Mouse (Mus musculus) intestine, embryonic 15.5 days (tissue): ENCODE results near the gene Rgs14. TPM values are rescaled to one million over a fixed set of nuclear protein-coding genes. Genes with fewer than 3 reads are reported as not detected.

ENCODE experiments used
- ATAC-seq: fragments of 200-750 bp; cut with Nextera tagmentation; 2 replicates; pipeline ENCODE4 v1.8.0; 2017; ENCODE audit warnings: moderate TSS enrichment, moderate library complexity
- H3K27ac ChIP-seq: fragments of 300-500 bp; sonication (generic); 2 replicates; pipeline ENCODE4 v1.5.1; 2015; ENCODE audit warnings: mild to moderate bottlenecking, inconsistent platforms
- H3K27me3 ChIP-seq: fragments of 300-500 bp; sonication (generic); replicated peaks from 2 replicates; pipeline ENCODE4 v1.6.1; 2015; ENCODE audit warnings: inconsistent platforms
- H3K36me3 ChIP-seq: fragments of 300-500 bp; sonication (generic); 2 replicates; pipeline ENCODE4 v1.6.1; 2015; ENCODE audit warnings: inconsistent platforms
- H3K4me1 ChIP-seq: fragments of 300-500 bp; sonication (generic); replicated peaks from 2 replicates; pipeline ENCODE4 v1.6.1; 2015; ENCODE audit warnings: inconsistent platforms
- H3K4me2 ChIP-seq: fragments of 300-500 bp; sonication (generic); replicated peaks from 2 replicates; pipeline ENCODE4 v1.6.1; 2015; ENCODE audit warnings: mild to moderate bottlenecking, inconsistent platforms
- H3K4me3 ChIP-seq: fragments of 300-500 bp; sonication (generic); replicated peaks from 2 replicates; pipeline ENCODE4 v1.5.1; 2015; ENCODE audit warnings: inconsistent platforms
- H3K9ac ChIP-seq: fragments of 300-500 bp; sonication (generic); 2 replicates; pipeline ENCODE4 v1.6.1; 2015; ENCODE audit warnings: inconsistent platforms
- H3K9me3 ChIP-seq: fragments of 300-500 bp; sonication (generic); 2 replicates; pipeline ENCODE4 v1.6.1; 2016; ENCODE audit warnings: inconsistent platforms
- WGBS: fragments of 180-500 bp; shearing (Covaris S2); methylation state at CpG from one replicate; pipeline ENCODE4 v1.1.7; 2015; 5-methylcytosine and 5-hydroxymethylcytosine counted together
- polyA plus RNA-seq: library from polyadenylated mRNA; unstranded; fragments of >200 nt; fragmentation: Nextera tagmentation; extraction: Ambion mirVana; gene quantifications from 2 replicates; pipeline ENCODE4 v1.2.1, GENCODE M21; 2015

Rgs14 gene
- polyA plus RNA-seq, 1 experiment from 2014 or later = 0.85 TPM

GRCm38 (mm10) chr13:55362453-55363060 is 7.0 kb upstream of the Rgs14 start, which contains the start of gene Lman2:
TSS of gene Lman2 (minus strand) at chr13:55362783.
- peak within 1 kb of the TSS; percentile 71 for H3K4me2 ChIP-seq
- H3K27ac ChIP-seq = peak within 1 kb of the TSS; percentile 96
- no peaks in the 10 kb centered on the region for H3K9me3 ChIP-seq
- WGBS = under 1% methylated on average over 35 of the region's 35 CpGs
- peaks cover 9% of the 10 kb centered on the region for H3K4me1 ChIP-seq
- no peaks in the 10 kb centered on the region for H3K27me3 ChIP-seq
- H3K4me3 ChIP-seq = peak within 1 kb of the TSS; percentile 96
- H3K9ac ChIP-seq = peak within 1 kb of the TSS; percentile 94
- H3K36me3 ChIP-seq = peaks cover 16% of the 10 kb centered on the region; the same call in 1 of the 2 replicates
- ATAC-seq = peak; percentile 99

GRCm38 (mm10) chr13:55368401-55368800 is 1.1 kb upstream of the Rgs14 start:
- 75% methylated on average over 7 of the region's 7 CpGs for WGBS
- no peak overlapping the region for H3K4me2 ChIP-seq
- H3K27me3 ChIP-seq = no peaks in the 10 kb centered on the region
- H3K9ac ChIP-seq = no peak overlapping the region
- H3K4me3 ChIP-seq = no peak overlapping the region
- H3K36me3 ChIP-seq = no peaks in the 10 kb centered on the region
- H3K27ac ChIP-seq = no peak overlapping the region
- 0 out of 2 replicates have a peak, but pooled peaks cover 3% of the 10 kb centered on the region for H3K4me1 ChIP-seq
- no peaks in the 10 kb centered on the region for H3K9me3 ChIP-seq
- ATAC-seq = no peak

DNA sequence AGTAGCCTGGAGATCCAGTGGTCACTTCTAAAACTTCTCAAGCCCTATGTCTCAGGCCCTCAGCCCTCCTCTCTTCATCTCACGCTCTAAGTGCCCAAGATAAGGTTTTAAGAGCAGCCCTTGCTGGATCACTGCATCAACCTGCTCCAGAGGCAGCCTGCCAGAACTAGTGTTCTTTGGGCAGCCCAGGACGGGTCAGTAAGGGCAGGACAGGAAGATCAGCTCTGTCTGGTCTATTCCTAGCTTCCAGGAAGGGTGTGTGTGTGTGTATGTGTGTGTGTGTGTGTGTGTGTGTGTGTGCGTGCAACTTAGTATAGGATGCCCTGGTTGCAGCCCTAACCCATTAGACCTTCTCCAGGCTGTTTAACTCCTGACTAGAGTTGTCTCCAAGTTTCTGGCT is 702 bp downstream of the Rgs14 start:
- ATAC-seq = no peak
- peak overlapping the region; percentile 16; the same call in 1 of the 2 replicates for H3K4me2 ChIP-seq
- H3K9me3 ChIP-seq = no peaks in the 10 kb centered on the region
- no peaks in the 10 kb centered on the region for H3K27me3 ChIP-seq
- H3K4me1 ChIP-seq = peaks cover 7% of the 10 kb centered on the region; the same call in 1 of the 2 replicates
- no peaks in the 10 kb centered on the region for H3K36me3 ChIP-seq
- WGBS = 56% methylated on average over 3 of the region's 3 CpGs
- H3K27ac ChIP-seq = no peak overlapping the region
- H3K4me3 ChIP-seq = no peak overlapping the region; the same call in 1 of the 2 replicates
- no peak overlapping the region for H3K9ac ChIP-seq

DNA sequence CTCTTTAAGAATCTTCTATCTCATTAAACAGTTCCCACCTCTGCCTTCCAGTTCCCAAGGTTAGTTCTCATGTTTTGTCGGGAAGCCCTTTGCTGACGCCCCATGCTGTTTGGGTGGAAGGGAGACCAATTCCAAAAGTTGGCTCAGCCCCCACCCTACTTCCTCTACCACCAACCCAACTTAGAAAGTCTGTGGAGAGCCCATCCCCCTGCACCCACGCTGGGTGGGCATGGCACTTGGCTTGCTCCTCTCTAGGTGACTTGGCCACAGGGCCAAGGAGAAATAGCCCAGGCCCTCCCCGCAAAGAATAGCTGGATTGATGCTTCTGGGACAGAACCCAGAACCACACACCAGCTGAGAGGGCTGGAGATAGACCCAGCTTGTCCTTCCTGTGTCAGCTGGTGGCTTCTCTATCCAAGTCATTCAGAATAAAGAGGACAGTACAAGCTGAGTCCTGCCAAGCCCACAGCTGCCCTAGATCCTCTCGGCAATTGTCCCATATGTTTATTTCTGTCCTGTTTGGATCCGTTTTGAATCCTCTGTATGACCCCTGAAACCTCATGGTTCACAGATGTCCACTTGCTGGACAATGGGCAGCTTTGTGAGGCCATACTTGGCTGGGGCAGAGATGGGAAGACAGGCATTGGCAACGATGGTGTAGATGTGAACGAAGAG is 1.6 kb downstream of the Rgs14 start:
- H3K36me3 ChIP-seq = no peaks in the 10 kb centered on the region
- H3K4me1 ChIP-seq = peaks cover 10% of the 10 kb centered on the region
- H3K27me3 ChIP-seq = no peaks in the 10 kb centered on the region
- H3K4me3 ChIP-seq = no peak overlapping the region
- no peak for ATAC-seq
- no peak overlapping the region for H3K4me2 ChIP-seq
- H3K9me3 ChIP-seq = no peaks in the 10 kb centered on the region
- H3K27ac ChIP-seq = no peak overlapping the region
- 71% methylated on average over 8 of the region's 8 CpGs for WGBS
- H3K9ac ChIP-seq = no peak overlapping the region

DNA sequence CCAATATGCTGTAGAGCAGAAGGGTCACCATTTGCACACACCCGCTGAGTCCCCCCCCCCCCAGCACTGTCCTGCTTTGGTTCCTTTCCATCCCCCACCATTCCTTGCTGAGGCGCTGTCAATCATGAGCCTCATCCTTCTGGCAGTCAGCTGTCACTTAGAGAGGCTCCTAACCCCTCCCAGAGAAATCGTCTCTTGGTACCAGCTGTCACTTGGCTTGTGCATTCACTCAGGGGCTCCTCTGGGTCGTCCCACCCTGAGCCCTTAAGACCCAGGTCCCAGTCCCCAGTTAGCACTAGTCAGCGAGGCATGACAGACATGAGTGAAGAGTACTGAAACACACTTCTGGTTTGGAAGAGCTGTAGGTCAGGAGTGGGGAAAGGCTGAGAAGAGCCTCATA is 2.2 kb downstream of the Rgs14 start:
- WGBS = 56% methylated on average over 5 of the region's 5 CpGs
- no peaks in the 10 kb centered on the region for H3K36me3 ChIP-seq
- peaks cover 10% of the 10 kb centered on the region for H3K4me1 ChIP-seq
- H3K27ac ChIP-seq = no peak overlapping the region
- no peaks in the 10 kb centered on the region for H3K9me3 ChIP-seq
- H3K4me3 ChIP-seq = no peak overlapping the region
- ATAC-seq = no peak
- no peak overlapping the region for H3K9ac ChIP-seq
- H3K27me3 ChIP-seq = no peaks in the 10 kb centered on the region
- H3K4me2 ChIP-seq = no peak overlapping the region

- H3K4me2 ChIP-seq = peak overlapping the region; percentile 19; the same call in 1 of the 2 replicates
- 48% methylated on average over 6 of the region's 6 CpGs for WGBS
- peak; percentile 73 for ATAC-seq
Observed at GRCm38 (mm10) chr13:55374206-55374924, 4.8 kb downstream of the Rgs14 start.

GRCm38 (mm10) chr13:55375877-55376276 is 6.3 kb downstream of the Rgs14 start:
- no peak for ATAC-seq
- no peaks in the 10 kb centered on the region for H3K9me3 ChIP-seq

More at GRCm38 (mm10) chr13:55374206-55374924, 4.8 kb downstream of the Rgs14 start:
- Histone ChIP-seq H3K4me1 (peaks cover 17% of the 10 kb centered on the region), H3K9ac (no peak overlapping the region), H3K9me3 (no peaks in the 10 kb centered on the region), H3K4me3 (no peak overlapping the region), H3K27ac (0 out of 2 replicates have a peak overlapping the region, but pooled peaks have one; percentile 40), H3K27me3 (peaks cover 16% of the 10 kb centered on the region), H3K36me3 (no peaks in the 10 kb centered on the region)

DNA sequence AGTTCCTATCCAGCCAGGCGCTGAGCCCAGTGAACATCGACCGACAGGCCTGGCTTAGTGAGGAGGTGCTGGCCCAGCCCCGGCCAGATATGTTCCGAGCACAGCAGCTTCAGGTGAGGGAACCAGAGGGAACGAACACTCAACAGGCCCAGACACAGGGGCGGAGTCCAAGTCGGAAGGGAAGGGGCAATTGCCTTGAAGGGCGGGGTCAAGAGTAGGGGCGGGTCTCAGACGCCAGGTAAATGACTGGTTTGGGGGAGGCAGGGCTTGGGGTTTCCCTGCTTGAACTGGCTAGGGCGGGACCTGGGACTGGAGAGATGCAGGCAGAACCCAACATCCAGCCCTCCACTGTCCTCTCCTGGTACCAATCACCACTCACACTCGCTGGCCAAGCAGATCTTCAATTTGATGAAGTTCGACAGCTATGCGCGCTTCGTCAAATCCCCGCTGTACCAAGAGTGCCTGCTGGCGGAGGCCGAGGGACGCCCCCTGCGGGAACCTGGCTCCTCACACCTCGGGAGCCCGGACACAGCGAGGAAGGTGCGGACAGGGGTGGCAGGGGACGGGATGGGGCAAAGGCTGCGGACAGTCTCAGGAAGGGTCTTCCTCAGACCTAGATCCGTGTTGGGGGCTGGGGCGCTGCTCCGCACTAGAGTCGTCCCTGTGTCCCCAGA is 9.5 kb downstream of the Rgs14 start:
- WGBS = 10% methylated on average over 32 of the region's 32 CpGs
- H3K27me3 ChIP-seq = peaks cover 39% of the 10 kb centered on the region
- peak overlapping the region; percentile 3; the same call in 1 of the 2 replicates for H3K4me3 ChIP-seq
- no peak overlapping the region for H3K9ac ChIP-seq
- H3K4me1 ChIP-seq = peaks cover 16% of the 10 kb centered on the region
- H3K36me3 ChIP-seq = no peaks in the 10 kb centered on the region
- H3K27ac ChIP-seq = no peak overlapping the region
- H3K9me3 ChIP-seq = no peaks in the 10 kb centered on the region
- ATAC-seq = peak; percentile 50
- H3K4me2 ChIP-seq = peak overlapping the region; percentile 48

More at GRCm38 (mm10) chr13:55375877-55376276, 6.3 kb downstream of the Rgs14 start:
- no peak overlapping the region for H3K27ac ChIP-seq
- no peaks in the 10 kb centered on the region for H3K36me3 ChIP-seq
- peaks cover 16% of the 10 kb centered on the region for H3K4me1 ChIP-seq
- H3K4me2 ChIP-seq = no peak overlapping the region
- H3K9ac ChIP-seq = no peak overlapping the region
- 70% methylated on average over 2 of the region's 2 CpGs for WGBS
- no peak overlapping the region for H3K4me3 ChIP-seq
- H3K27me3 ChIP-seq = peaks cover 30% of the 10 kb centered on the region

DNA sequence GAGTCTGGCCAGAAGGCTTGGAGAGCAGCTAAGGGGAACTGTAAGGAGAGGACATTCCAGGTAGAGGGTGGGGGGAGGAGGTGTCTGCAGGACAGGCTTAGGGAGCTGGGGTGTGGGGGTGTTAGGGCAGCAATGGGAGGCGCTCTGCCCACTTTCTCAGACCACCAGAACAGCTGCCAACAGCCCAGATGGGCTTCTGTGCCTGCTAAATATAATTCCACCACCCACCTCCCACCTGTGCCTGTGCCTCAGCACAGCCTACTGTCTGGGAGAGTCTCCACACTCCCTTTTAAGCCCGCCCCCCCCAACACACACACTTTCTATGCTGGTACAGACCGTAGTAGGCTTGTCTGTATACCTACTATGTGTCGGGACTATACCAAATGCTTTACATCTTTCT is 12.3 kb downstream of the Rgs14 start:
- Histone ChIP-seq H3K36me3 (no peaks in the 10 kb centered on the region), H3K27ac (no peak overlapping the region), H3K4me3 (no peak overlapping the region), H3K27me3 (peaks cover 39% of the 10 kb centered on the region), H3K9ac (no peak overlapping the region), H3K9me3 (no peaks in the 10 kb centered on the region), H3K4me1 (peaks cover 8% of the 10 kb centered on the region), H3K4me2 (no peak overlapping the region)
- WGBS = 91% methylated on average over 4 of the region's 4 CpGs
- ATAC-seq = no peak

DNA sequence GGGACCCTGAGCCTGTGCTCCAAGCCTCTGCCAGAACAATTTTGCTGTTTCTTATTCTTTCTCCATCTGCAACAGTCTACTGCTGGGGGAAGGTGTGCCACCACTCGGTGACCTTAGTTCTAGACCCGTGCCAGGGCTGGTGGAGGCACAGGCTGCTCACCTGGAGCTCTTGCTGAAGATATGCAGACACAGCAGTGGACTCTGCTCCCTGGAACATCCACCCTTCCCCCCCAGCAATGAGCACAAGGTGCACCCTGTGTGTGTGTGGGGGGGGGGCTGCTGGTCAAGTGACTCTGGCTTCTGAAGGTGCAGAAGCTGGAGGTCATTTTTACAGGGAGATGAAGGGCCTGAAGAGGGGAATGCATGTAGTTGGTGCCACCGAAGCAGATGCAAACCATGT is 21.1 kb downstream of the Rgs14 start:
- 64% methylated on average over 3 of the region's 3 CpGs for WGBS
- H3K27ac ChIP-seq = peak overlapping the region; percentile 54; the same call in 1 of the 2 replicates
- no peak overlapping the region for H3K9ac ChIP-seq

DNA sequence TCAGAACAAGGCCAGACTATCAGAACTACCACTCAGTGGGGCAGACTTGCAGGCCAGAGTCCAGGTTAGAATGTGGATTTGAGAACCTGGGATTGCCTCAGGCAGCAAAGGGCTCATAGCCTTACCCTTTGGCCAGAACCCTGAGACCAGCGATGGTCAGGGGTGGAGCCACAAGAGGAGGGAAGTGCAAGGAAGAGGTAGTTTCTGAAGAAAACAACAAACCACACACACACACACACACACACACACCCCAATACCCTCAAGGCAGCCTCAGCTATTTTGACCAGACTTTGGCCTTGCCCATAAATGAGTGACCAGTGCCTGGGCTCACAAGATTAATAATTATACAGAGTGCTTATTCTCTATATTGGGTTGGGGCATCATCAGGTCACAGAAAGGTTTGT is 22.1 kb downstream of the Rgs14 start:
- Histone ChIP-seq H3K36me3 (no peaks in the 10 kb centered on the region), H3K4me1 (no peaks in the 10 kb centered on the region), H3K4me2 (no peak overlapping the region), H3K27ac (no peak overlapping the region), H3K27me3 (no peaks in the 10 kb centered on the region), H3K9ac (no peak overlapping the region), H3K9me3 (no peaks in the 10 kb centered on the region), H3K4me3 (no peak overlapping the region)
- peak; percentile 75 for ATAC-seq
- WGBS = 89% methylated on average over 1 of the region's 1 CpGs

More for the DNA sequence above, 21.1 kb downstream of the Rgs14 start:
- H3K4me1 ChIP-seq = no peaks in the 10 kb centered on the region
- H3K27me3 ChIP-seq = no peaks in the 10 kb centered on the region
- H3K9me3 ChIP-seq = no peaks in the 10 kb centered on the region
- H3K4me2 ChIP-seq = no peak overlapping the region
- H3K4me3 ChIP-seq = no peak overlapping the region
- ATAC-seq = peak; percentile 71
- no peaks in the 10 kb centered on the region for H3K36me3 ChIP-seq

- no peak overlapping the region for H3K4me2 ChIP-seq
- H3K9me3 ChIP-seq = no peaks in the 10 kb centered on the region
- H3K36me3 ChIP-seq = no peaks in the 10 kb centered on the region
- no peak for ATAC-seq
- no peak overlapping the region for H3K9ac ChIP-seq
- H3K4me1 ChIP-seq = no peaks in the 10 kb centered on the region
- WGBS = 73% methylated on average over 4 of the region's 4 CpGs
- no peaks in the 10 kb centered on the region for H3K27me3 ChIP-seq
- H3K4me3 ChIP-seq = no peak overlapping the region
- no peak overlapping the region for H3K27ac ChIP-seq
Observed at GRCm38 (mm10) chr13:55392933-55393332, 23.4 kb downstream of the Rgs14 start.
